Mouse (Mus musculus) cerebellum, postnatal 14 days (tissue): ENCODE measurements around the gene Ppp1r1b.
"Not testable (repeated sequence)": the region's sequence is repeated elsewhere in the genome, so short reads cannot be mapped to it uniquely, and the experiment has no call there.

ENCODE experiments used
- DNase-seq, 2 experiments: peaks; one replicate each; pipeline ENCODE4 v3.0.0; 2021; ENCODE audit warnings: mixed read lengths in 2 of 2

Ppp1r1b gene

DNA sequence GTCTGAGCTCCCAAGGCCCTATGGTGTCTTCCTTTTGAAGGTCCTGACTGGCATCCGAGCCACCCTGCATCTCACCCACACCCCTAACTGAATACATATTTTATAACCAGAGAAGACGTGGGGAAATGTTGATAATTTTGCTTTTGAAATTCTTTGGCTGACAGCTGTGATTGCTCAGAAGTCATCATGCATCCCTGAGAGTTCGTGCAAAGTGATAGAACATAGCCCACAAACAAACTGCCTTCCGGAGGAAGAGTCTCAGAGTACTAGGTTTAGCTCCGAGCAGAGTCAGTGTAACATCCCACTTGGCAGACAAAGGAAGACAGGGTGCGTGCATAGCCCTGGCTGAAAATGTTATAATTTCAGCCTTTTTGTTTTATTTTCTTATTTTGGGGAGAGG is 25.0 kb downstream of the Ppp1r1b start:
- DNase-seq: no peak

DNA sequence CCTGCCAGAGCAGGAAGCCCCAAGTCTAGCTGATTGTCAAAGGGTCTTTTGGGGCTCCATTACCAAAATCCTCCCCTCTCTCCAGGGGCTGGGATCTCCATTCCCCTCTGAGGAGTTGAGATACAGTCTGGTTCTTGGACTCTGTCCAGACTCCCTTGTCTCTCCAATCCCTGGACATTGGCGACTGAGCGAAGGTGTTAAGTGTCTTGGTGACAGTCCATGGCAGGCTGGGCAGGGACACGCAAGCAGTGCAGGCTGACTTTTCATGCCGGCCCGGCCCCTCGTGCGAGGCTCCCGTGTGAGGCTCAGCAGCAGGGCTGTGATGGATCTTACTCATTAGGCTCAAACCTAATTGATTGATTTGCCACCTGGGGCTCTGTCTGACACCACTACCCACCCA is 26.1 kb downstream of the Ppp1r1b start:
- DNase-seq: peak in 1 of 2 experiments; percentile 30

DNA sequence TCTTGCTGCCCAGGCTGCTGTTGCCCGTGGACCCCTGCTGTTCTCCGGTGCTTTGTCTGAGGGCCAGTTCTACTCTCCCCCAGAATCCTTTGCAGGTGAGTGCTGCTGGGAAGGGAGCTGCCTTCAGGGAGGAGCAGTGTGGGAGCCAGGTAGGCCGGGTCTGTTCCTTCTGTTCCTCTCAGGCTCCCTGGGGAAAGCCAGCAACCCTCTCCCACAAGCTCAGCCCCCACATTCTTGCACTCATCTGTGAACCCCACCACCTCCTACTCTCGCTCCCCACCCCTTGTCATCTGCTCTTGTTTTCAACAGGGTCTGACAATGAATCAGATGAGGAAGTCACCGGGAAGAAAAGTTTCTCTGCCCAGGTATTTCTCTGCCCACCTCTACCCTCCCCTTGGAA is 28.6 kb downstream of the Ppp1r1b start:
- peak in 1 of 2 experiments; percentile 11 for DNase-seq

DNA sequence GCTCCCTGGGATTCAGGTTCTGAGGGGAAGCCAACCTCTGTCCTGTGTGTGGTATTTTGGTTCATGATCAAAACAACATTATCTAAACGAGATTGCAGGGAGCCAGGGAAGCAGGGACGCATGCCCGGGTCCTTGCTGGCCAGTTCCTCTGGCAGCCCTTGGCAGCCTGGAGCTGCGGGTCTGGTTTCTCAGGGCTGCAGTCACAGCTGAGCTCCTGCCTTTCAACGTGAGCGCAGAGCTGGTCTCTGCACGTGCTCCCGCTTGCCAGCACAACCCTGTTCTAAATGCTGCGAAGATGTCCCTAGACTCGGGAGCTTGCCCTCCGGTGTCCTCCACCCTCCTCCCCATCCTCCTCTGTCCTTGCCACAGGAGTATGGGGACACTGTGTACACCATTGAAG is 29.6 kb downstream of the Ppp1r1b start:
- DNase-seq: peak in 1 of 2 experiments; percentile 18

DNA sequence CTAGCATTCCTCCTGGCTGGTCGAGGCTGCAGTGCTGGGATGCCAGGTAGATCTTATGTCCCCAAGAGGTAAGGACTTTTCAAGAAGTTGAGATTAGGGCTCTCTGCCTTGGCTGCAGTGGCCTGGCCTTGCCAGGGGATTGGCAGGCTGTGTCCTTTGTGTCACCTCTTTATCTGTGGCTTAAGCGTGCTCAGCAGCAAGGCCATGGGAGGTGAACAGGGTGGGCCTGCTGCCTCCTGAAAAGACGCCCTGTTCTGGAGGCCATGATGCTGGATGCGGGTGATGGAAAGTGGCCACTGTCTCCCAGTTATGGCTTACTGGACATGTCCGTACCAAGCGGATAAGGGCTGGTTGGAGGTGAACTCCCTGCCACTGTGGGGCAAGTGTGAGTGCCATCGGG is 31.2 kb downstream of the Ppp1r1b start:
- DNase-seq: peak in 1 of 2 experiments; percentile 19

DNA sequence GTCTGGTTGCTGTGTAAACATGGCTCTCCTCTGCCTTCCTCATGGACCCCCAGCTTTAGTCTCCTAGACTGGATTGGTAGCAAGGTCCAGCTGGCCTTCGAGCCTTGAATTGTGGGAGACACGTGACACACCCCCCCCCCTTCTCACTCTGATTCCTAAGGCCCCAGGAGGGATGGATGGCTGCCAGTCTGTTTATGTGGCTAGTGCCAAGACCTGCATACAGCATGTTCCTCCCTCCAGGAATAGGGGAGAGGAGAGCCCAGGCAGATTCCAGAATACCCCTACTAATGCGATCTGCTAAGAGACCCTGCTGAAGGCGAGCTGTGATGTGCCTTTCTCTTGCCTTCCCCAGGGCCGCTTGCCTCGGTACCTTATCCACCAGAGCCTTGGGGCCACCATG is 31.9 kb downstream of the Ppp1r1b start:
- peak; percentile 92 to 97 for DNase-seq

DNA sequence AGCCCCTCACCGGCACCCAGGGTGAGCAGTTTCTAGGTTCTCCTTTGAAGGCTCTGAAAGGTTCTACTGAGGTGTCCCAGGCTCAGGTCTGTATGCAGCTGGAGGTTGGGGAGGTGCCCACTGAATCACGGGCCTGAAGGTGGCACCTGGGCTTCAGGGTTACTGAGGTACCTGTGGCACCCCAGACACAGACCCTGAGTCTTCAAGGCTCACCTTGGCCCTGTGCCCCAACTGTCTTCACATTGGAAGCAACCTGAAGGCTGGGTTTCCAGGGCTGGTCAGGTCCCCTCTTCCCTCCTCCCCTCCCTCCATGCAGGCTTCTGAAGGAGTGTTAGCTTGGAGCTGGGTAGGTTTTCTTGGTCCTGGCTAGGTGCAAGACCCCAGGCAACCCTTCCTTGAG is 33.4 kb downstream of the Ppp1r1b start:
- DNase-seq: peak in 1 of 2 experiments; percentile 56

DNA sequence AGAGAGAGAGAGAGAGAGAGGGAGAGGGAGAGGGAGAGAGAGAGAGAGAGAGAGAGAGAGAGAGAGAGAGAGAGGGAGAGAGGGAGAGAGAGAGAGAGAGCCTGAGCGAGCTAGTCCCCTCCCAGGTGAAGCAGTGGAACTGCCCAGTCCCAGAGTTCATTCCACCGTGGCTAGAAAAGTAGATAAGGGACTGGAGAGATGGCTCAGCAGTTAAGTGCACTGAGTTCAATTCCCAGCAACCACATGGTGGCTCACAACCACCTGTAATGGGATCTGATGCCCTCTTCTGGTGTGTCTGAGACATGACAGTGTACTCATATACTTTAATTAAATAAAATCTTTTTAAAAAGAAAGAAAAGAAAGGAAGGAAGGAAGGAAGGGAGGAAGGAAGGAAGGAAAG is 34.2 kb downstream of the Ppp1r1b start:
- not testable (repeated sequence) for DNase-seq

DNA sequence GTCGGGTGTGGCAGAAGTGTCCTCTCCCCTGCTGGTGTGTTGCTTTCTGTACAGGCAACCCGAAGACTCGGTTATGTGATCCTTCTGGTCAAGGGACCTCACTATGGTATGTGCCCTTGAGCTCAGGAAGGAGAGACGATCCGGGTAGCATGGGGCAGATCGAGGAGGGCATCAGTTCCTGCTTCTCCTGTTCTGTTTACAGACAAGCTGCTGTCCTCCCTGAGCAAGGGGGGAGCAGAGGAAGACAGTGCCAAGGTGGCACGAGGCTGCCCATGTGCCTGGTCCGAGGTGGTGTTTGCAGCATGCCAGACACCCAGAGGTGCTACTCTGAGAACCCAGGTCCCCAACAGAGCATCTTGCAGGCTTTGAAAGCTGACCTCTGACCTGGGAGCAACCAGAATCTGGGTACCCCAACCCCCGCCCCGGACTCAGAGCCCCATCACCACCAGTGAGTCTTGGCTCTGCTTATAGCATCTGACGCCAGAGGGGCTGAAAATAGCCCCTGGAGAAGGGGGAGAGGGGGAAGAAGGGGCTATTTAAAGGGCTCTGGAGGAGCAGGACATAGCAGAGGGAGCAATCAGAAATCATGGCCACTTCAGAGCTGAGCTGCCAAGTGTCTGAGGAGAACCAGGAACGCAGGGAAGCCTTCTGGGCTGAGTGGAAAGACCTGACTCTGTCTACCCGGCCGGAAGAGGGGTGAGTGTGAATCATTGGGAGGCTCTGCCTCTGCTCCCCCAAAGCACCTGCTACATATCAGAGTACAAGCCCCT is 35.2 kb downstream of the Ppp1r1b start, which contains the start of gene Tcap:
Gene Tcap (plus strand): TSS at position 551 of the 770 bp plus-strand sequence.
- peak; percentile 67 to 68 for DNase-seq

DNA sequence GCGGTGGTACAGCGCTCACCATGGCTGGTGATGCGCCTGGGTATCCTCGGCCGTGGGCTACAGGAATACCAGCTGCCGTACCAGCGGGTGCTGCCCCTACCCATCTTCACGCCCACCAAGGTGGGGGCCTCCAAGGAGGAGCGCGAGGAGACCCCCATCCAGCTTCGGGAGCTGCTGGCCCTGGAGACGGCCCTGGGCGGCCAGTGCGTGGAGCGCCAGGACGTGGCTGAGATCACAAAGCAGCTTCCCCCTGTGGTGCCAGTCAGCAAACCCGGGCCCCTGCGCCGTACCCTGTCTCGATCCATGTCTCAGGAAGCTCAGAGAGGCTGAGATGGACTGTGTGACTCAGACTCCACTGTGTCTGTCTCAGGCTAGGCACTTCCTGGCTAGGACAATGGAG is 36.0 kb downstream of the Ppp1r1b start:
- DNase-seq: peak in 1 of 2 experiments; percentile 43

DNA sequence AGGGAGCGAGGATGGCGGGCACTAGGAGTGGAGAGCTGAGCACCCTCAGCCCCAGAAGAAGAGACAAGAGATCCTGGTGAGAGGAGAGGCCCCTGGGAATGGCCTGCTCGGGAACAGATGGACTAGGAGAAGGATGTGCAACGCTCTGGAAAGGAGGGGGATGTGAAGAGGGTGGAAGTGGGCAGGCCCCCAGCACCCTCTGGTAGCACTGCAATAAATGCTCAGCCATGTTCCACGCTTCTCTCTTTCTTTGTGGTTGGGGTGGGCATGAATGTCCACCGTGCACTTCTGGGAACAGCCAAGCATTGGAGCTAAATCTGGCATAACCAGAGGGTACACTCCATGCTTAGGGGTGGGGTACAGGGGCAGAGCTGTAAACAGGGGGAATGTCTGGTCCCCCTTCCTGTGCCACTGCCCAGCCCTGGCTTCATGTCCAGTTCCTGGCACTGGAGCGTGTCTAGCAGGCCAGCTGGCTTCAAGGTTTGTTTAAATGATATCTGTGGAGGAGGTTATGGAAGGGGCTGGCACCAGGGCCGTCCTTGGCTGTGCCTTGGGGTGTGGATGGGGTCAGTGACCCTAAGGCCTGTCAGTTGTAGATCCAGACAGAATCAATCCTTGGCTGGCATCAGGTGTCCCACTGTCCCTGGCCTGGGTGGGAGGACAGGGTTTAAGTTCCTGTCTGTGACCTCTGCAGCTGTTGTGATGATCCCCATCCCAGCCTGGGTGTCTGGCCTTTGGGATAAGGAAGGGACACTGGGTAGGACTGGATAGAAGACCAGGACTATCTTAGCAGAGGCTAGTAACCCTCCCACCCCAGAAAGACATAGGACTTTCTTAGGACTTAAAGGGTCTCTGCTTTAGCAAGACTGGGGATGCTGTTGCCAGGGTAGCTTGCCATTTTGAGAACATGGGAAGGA is 36.8 kb downstream of the Ppp1r1b start:
- DNase-seq: peak; percentile 76 to 77

DNA sequence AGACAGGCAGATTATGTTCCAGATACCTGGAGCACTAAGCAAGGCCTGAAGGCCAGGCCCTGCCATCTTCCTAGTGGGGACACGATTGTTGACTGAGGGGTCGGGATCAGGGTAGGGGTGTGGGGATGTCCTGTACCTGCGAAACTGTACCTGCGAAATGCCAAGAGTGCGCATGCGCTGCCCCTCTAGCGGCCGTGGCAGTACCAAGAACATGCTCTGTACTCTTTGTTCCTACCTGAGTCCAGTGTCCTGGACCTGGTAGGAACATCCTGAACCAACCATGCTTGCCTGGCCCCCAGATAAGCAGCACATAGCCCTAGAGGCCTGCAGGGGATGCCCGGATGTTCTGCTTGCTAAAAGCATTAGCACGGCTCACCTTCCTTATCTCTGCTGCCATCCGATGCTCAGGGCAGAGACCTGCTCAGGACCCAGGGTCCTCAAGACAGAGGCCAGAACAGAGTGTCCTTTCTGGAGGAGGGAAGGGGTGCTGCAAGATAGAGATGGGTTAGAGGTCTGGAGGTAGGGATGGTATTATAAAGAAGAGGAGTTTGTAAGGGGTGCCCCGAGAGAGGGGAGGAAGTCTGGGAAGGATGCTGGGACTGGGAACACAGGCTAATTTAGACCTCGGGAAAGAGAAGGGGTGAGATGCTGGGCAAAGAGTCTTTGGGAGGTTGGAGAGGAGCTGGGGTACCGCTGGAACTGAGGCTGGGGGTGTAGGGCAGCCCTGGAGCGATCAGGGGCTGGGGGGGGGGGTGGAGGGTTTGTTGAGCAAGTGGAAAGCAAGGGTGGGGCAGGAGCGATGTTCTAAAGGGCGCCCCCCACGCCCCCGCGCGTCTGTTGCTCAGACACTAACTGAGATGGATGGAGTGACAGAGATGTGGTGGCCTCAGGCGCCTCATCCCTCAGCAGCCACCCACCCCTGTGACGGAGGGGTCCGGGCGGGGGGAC is 37.7 kb downstream of the Ppp1r1b start, which contains the start of gene Pnmt:
Gene Pnmt (plus strand): TSS at position 813 of the 948 bp plus-strand sequence.
- DNase-seq: no peak

DNA sequence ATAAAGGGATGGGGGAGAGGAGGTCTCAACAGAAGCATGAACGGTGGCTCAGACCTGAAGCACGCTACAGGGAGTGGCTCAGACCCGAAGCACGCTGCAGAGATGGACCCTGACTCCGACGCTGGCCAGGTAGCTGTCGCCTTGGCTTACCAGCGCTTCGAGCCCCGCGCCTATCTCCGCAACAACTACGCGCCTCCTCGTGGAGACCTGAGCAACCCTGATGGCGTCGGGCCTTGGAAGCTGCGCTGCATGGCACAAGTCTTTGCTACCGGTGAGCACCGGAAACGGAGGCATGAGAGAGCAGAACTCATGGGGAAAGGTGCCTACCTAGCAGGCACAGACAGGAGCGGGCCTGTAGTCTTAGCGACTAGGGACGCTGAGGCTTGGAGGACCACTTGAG is 38.4 kb downstream of the Ppp1r1b start:
- no peak for DNase-seq

DNA sequence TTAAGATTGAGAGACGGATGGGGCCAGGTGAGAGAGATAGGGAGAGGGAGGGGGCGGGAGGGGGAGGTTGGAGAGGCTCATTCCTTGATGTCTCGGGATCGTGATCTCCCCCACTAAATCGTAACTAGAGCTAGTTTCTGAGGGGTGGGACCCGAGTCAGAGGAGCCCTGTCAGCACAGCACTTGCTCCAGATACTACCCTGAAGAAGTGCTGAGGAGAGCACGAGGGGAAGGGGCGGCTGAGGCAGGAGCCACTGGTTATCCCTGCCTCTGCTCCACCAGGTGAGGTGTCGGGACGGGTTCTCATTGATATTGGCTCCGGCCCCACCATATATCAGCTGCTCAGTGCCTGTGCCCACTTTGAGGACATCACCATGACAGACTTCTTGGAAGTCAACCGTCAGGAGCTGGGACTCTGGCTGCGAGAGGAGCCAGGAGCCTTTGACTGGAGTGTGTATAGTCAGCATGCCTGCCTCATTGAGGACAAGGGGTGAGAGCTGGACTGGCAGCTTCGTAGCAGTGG is 38.9 kb downstream of the Ppp1r1b start:
- DNase-seq: no peak

DNA sequence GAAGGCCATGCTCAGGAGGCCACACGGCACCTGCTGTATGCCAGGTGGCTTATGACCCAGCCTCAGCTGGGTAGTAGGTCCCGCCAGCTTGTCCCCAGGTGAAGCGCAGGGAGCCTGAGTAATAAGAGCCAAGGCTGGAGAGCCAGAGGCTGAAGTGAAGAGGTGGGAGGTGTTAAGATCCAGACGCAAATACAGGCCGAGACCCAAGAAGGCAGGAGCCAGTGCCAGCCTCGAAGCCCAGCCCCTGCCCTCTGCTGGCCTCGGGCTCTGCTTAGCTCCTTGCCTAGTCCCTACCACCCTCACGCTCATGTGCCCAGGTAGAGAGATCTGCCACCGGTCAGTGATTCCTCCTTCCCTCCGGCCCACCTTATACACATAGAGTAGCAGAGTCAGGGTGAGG is 40.1 kb downstream of the Ppp1r1b start:
- DNase-seq: peak; percentile 9 to 15

DNA sequence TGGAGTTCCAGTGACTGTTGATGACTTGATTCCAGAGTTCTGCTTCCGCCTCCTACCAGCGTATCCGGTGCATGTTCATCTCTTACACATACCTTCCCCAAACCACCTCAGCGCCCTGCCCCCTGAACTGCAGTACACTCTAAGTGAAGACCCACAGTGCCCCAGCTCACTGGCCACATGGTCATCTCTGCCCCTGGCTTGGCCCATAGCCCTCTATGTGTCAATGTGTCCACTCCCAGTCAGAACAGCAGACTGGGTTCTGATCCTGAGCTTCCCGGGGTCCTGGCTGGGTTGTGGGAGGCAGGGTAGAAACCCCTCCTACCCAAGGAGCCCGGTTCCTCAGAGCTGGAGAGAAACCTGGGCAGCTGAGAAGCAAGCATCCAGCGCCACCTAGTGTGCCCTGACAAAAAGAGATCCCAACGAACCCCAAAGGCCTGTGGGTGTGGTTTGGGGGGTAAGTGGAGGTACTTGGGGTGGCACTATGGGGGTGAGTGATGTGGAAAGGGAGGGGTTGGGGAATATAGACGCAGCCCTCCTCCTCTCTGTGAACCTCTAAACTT is 41.1 kb downstream of the Ppp1r1b start:
- peak; percentile 78 to 83 for DNase-seq

DNA sequence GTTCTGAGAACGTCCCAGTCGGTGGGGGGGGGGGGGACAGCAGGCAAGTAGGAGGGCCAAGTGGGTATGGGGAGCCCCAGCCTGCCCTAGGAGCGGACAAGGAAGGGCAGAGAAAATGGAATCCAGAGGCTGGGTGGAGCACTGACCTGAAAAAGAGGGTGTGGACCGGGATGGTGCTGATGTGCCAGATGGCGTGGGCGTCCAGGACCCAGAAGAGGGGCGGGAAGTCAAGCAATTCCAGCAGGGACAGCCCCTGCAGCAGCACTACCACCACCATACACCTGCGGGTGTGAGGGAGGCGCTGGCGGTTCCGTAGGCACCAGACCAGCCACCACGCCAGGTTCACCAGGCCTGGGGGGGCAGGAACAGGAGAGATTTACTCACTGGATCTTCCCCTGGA is 41.9 kb downstream of the Ppp1r1b start:
- peak in 1 of 2 experiments; percentile 5 for DNase-seq

DNA sequence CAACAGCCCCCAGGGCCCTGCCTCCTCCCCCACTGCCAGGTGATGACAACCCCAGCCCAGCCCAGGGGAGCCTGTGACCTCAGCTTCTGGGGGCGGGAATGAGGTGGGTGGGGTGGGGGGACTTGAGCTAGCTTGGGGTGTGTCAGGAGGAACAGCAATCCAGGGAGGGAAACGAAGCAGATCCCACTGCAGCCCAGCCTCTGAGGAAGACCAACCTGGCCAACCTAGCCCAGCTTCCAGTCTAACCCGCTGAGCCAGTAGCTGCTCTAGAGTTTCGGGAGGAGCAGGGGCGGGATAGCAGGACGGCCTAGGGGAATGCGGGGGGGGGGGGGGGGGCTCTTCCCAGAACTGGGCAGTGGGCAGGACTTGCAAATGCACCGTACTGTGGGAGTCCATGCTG is 43.8 kb downstream of the Ppp1r1b start:
- peak in 1 of 2 experiments; percentile 8 for DNase-seq

DNA sequence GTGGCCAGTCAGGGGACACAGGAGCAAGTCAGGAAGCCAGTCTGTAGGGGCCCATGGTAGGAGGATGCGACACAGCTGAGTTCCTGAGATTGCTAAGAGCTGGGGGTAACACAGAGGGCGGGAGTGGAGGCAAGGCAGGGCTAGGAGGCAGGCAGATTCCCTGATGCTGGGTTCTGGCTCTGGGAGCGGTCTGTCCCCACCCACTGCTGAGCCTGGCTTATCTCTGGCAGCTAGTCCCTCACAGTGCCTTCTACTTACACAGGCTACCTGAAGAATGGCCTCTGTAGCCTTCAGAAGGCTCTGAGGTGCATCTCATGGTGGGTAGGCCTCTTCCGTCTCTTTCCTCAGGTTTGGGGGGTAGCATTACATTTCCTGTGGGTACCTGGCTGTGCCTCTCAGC is 44.4 kb downstream of the Ppp1r1b start:
- DNase-seq: peak in 1 of 2 experiments; percentile 2

DNA sequence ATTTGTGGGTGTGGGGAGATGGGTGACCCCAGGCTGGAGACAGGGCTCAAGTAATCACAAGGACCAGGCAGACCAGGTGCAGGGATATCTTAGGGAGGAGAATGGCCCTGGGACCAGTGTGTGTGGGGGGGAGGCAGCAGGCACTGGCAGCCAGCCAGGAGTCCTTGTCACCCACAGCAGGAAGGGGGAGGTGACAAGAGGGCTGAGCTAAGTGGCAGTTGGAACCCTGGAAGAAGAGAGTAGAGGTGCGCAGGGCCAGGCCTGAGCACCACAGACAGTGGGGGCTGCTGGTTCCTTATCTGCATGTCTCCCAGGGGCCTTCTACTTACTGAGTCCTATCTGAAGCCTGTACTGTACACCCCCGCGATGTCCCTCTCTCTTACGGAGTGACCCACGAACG is 45.1 kb downstream of the Ppp1r1b start:
- peak; percentile 10 to 25 for DNase-seq

DNA sequence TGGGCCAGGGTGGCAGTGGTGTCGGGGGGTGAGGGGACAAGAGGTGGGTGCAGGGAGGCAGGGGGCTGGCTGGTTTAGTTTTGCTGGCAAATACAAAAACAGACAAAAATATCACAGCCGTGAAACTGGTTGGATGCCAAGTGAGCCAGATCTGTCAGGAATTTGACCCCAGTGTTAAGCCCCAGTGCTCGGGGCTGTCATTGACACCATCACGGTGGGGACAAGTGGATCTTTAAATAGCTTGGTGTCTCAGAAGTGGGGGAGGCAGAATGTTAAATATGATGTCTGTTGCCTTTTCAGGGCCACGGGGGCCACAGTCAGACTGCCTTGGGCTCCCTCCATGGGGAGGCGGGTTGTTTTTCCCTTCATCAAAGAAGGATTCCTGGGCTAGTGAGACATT is 46.1 kb downstream of the Ppp1r1b start:
- peak in 1 of 2 experiments; percentile 19 for DNase-seq

DNA sequence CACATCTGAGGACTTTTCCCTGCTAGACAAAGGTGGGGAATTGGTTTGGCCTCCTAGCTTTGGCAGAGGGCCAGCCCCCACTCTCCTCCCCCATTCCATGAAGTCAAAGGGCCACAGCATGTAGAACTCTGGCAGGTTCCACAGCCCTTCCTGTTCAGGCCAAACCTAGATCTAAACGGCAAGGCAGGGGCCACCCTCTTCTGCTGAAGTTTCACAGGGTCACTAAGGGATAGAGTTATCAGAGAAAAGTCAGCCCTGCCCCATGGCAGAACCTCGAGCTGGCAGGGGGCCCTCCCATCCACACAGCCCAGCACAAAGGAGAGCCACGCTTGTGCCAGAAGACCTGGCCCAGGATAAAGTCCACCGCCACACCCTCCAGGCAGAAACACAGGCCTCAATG is 46.8 kb downstream of the Ppp1r1b start:
- peak; percentile 12 to 15 for DNase-seq
